Mouse (Mus musculus) hindbrain, embryonic 11.5 days (tissue): Measurements from ENCODE around the gene Pex5. TPM values are rescaled to one million over a fixed set of nuclear protein-coding genes. Genes with fewer than 3 reads are reported as not detected.
A peak's percentile ranks its signal among the peaks of the same experiment; 100 is the strongest.

ENCODE experiments used
- ATAC-seq: fragments of 200-750 bp; cut with Nextera tagmentation; 2 replicates; pipeline ENCODE4 v1.8.0; 2017; ENCODE audit warnings: mild to moderate bottlenecking, moderate TSS enrichment, moderate library complexity; ENCODE audit not compliant: low FRiP score
- DNase-seq: peaks from one replicate; pipeline ENCODE4 v3.0.0-alpha.2; 2015; ENCODE audit warnings: low spot score
- H3K27ac ChIP-seq: fragments of 300-500 bp; sonication (generic); 2 replicates; pipeline ENCODE4 v1.5.1; 2014; ENCODE audit warnings: mild to moderate bottlenecking, low read depth, low read length
- H3K27me3 ChIP-seq: fragments of 300-500 bp; sonication (generic); 2 replicates; pipeline ENCODE4 v1.6.1; 2014; ENCODE audit warnings: mild to moderate bottlenecking, low read length, moderate library complexity, mixed read lengths; ENCODE audit not compliant: control insufficient read depth, insufficient read depth
- H3K36me3 ChIP-seq: fragments of 300-500 bp; sonication (generic); 2 replicates; pipeline ENCODE4 v1.6.1; 2014; ENCODE audit warnings: mild to moderate bottlenecking, low read length, moderate library complexity, mixed read lengths; ENCODE audit not compliant: control insufficient read depth, insufficient read depth
- H3K4me1 ChIP-seq: fragments of 300-500 bp; sonication (generic); replicated peaks from 2 replicates; pipeline ENCODE4 v1.6.1; 2014; ENCODE audit warnings: low read length, mixed read lengths; ENCODE audit not compliant: control insufficient read depth, insufficient read depth
- H3K4me2 ChIP-seq: fragments of 300-500 bp; sonication (generic); replicated peaks from 2 replicates; pipeline ENCODE4 v1.6.1; 2014; ENCODE audit warnings: mild to moderate bottlenecking, low read depth, low read length
- H3K4me3 ChIP-seq: fragments of 300-500 bp; sonication (generic); 2 replicates; pipeline ENCODE4 v1.5.1; 2014; ENCODE audit warnings: low read depth, low read length
- H3K9ac ChIP-seq: fragments of 300-500 bp; sonication (generic); 2 replicates; pipeline ENCODE4 v1.6.1; 2014; ENCODE audit warnings: low read depth, low read length
- H3K9me3 ChIP-seq: fragments of 300-500 bp; sonication (generic); 2 replicates; pipeline ENCODE4 v1.6.1; 2016; ENCODE audit warnings: low read length; ENCODE audit not compliant: control insufficient read depth
- WGBS: fragments of 180-500 bp; shearing (Covaris S2); extraction: QIAGEN DNeasy Blood & Tissue Kit; methylation state at CpG from one replicate; pipeline ENCODE4 v1.1.7; 2014; 5-methylcytosine and 5-hydroxymethylcytosine counted together
- polyA plus RNA-seq: library from polyadenylated mRNA; unstranded; fragments of >200 nt; fragmentation: Nextera tagmentation; extraction: Ambion mirVana; gene quantifications from 2 replicates; pipeline ENCODE4 v1.2.1, GENCODE M21; 2014

Gene Pex5
- 35.1 and 38.9 TPM in 2 replicates for polyA plus RNA-seq

GRCm38 (mm10) chr6:124414927-124415325 is at the start of gene Pex5:
TSS of gene Pex5 (minus strand) at chr6:124415067.
- Histone ChIP-seq H3K4me1 (no peaks in the 10 kb centered on the region), H3K4me3 (peak within 1 kb of the TSS; percentile 90), H3K9ac (peak within 1 kb of the TSS; percentile 83), H3K4me2 (peak within 1 kb of the TSS; percentile 68), H3K9me3 (no peaks in the 10 kb centered on the region), H3K36me3 (no peaks in the 10 kb centered on the region), H3K27ac (peak within 1 kb of the TSS; percentile 62), H3K27me3 (no peaks in the 10 kb centered on the region)
- peak; percentile 95 for DNase-seq
- ATAC-seq: peak; percentile 95
- 0% methylated on average over 33 of the region's 36 CpGs for WGBS

- DNase-seq: no peak
- H3K9ac ChIP-seq: peak overlapping the region; percentile 71
- no peaks in the 10 kb centered on the region; the same call in 1 of the 2 replicates for H3K4me1 ChIP-seq
- no peaks in the 10 kb centered on the region for H3K27me3 ChIP-seq
- H3K9me3 ChIP-seq: no peaks in the 10 kb centered on the region
- 27% methylated on average over 8 of the region's 8 CpGs for WGBS
- ATAC-seq: peak; percentile 41
- H3K36me3 ChIP-seq: no peaks in the 10 kb centered on the region
- H3K27ac ChIP-seq: no peak overlapping the region
- H3K4me3 ChIP-seq: peak overlapping the region; percentile 45
- peak overlapping the region; percentile 73 for H3K4me2 ChIP-seq
Measured at GRCm38 (mm10) chr6:124463881-124464291, 49.0 kb upstream of the Pex5 start.

GRCm38 (mm10) chr6:124459388-124459787 is 44.5 kb upstream of the Pex5 start:
- 93% methylated on average over 4 of the region's 4 CpGs for WGBS

GRCm38 (mm10) chr6:124458505-124458904 is 43.6 kb upstream of the Pex5 start:
- H3K4me1 ChIP-seq: no peaks in the 10 kb centered on the region
- H3K27me3 ChIP-seq: no peaks in the 10 kb centered on the region
- H3K27ac ChIP-seq: no peak overlapping the region
- no peaks in the 10 kb centered on the region for H3K36me3 ChIP-seq
- WGBS: 88% methylated on average over 11 of the region's 11 CpGs
- H3K4me2 ChIP-seq: no peak overlapping the region
- H3K4me3 ChIP-seq: no peak overlapping the region
- ATAC-seq (no peak), DNase-seq (no peak)
- H3K9me3 ChIP-seq: no peaks in the 10 kb centered on the region
- no peak overlapping the region for H3K9ac ChIP-seq

More at GRCm38 (mm10) chr6:124459388-124459787, 44.5 kb upstream of the Pex5 start:
- H3K9me3 ChIP-seq: no peaks in the 10 kb centered on the region
- no peaks in the 10 kb centered on the region for H3K4me1 ChIP-seq
- DNase-seq: no peak
- ATAC-seq: no peak
- H3K27me3 ChIP-seq: no peaks in the 10 kb centered on the region
- no peak overlapping the region for H3K9ac ChIP-seq
- no peak overlapping the region for H3K4me3 ChIP-seq
- no peak overlapping the region for H3K27ac ChIP-seq
- no peaks in the 10 kb centered on the region for H3K36me3 ChIP-seq
- no peak overlapping the region for H3K4me2 ChIP-seq

GRCm38 (mm10) chr6:124457827-124458226 is 43.0 kb upstream of the Pex5 start:
- Histone ChIP-seq H3K4me2 (no peak overlapping the region), H3K27ac (no peak overlapping the region), H3K4me3 (no peak overlapping the region), H3K36me3 (no peaks in the 10 kb centered on the region), H3K9ac (no peak overlapping the region), H3K9me3 (no peaks in the 10 kb centered on the region), H3K4me1 (no peaks in the 10 kb centered on the region), H3K27me3 (no peaks in the 10 kb centered on the region)
- ATAC-seq: no peak
- WGBS: 93% methylated on average over 5 of the region's 5 CpGs
- no peak for DNase-seq

GRCm38 (mm10) chr6:124456243-124456642 is 41.4 kb upstream of the Pex5 start:
- Histone ChIP-seq H3K9me3 (no peaks in the 10 kb centered on the region), H3K9ac (no peak overlapping the region), H3K27me3 (no peaks in the 10 kb centered on the region), H3K4me3 (no peak overlapping the region), H3K36me3 (no peaks in the 10 kb centered on the region), H3K4me1 (no peaks in the 10 kb centered on the region), H3K4me2 (no peak overlapping the region), H3K27ac (no peak overlapping the region)
- DNase-seq (no peak), ATAC-seq (no peak)
- 92% methylated on average over 5 of the region's 5 CpGs for WGBS

- Histone ChIP-seq H3K27ac (no peak overlapping the region), H3K36me3 (no peaks in the 10 kb centered on the region), H3K4me1 (no peaks in the 10 kb centered on the region), H3K9ac (no peak overlapping the region), H3K4me3 (no peak overlapping the region), H3K4me2 (no peak overlapping the region), H3K27me3 (no peaks in the 10 kb centered on the region), H3K9me3 (no peaks in the 10 kb centered on the region)
- no peak for DNase-seq
- WGBS: 50% methylated on average over 4 of the region's 4 CpGs
- 0 out of 2 replicates have a peak, but pooled peaks have one; percentile 38 for ATAC-seq
Measured at GRCm38 (mm10) chr6:124453756-124454155, 38.9 kb upstream of the Pex5 start.

GRCm38 (mm10) chr6:124451995-124452394 is 37.1 kb upstream of the Pex5 start:
- DNase-seq (no peak), ATAC-seq (no peak)
- H3K27ac ChIP-seq: no peak overlapping the region
- no peaks in the 10 kb centered on the region for H3K4me1 ChIP-seq
- H3K4me2 ChIP-seq: no peak overlapping the region
- no peaks in the 10 kb centered on the region for H3K9me3 ChIP-seq
- H3K36me3 ChIP-seq: no peaks in the 10 kb centered on the region
- no peak overlapping the region for H3K9ac ChIP-seq
- H3K27me3 ChIP-seq: no peaks in the 10 kb centered on the region
- H3K4me3 ChIP-seq: no peak overlapping the region
- 78% methylated on average over 3 of the region's 3 CpGs for WGBS

- Histone ChIP-seq H3K4me1 (no peaks in the 10 kb centered on the region), H3K36me3 (no peaks in the 10 kb centered on the region), H3K27ac (no peak overlapping the region), H3K27me3 (no peaks in the 10 kb centered on the region), H3K9me3 (no peaks in the 10 kb centered on the region), H3K4me3 (no peak overlapping the region), H3K4me2 (no peak overlapping the region), H3K9ac (no peak overlapping the region)
- WGBS: 84% methylated on average over 18 of the region's 18 CpGs
- DNase-seq (no peak), ATAC-seq (no peak)
Measured at GRCm38 (mm10) chr6:124449668-124450383, 35.0 kb upstream of the Pex5 start.
